Mouse (Mus musculus) heart, postnatal 10 days (tissue): ENCODE measurements around the gene Ugt1a10. TPM values are rescaled to one million over a fixed set of nuclear protein-coding genes. Genes with fewer than 3 reads are reported as not detected.
"Not testable (repeated sequence)": the region's sequence is repeated elsewhere in the genome, so short reads cannot be mapped to it uniquely, and the experiment has no call there.

Source experiments
- DNase-seq, 2 experiments: peaks; one replicate each; pipeline ENCODE4 v3.0.0; 2021
- intact Hi-C: fragments of 180-260 bp; cut with DNase I; formaldehyde crosslinking; loops from one replicate; pipeline ENCODE4 v1.15.1; 2025
- total RNA-seq, 2 experiments: library from RNA; stranded (reverse); gene quantifications; 2 replicates each; pipeline ENCODE4 v1.2.3; 2021

Gene Ugt1a10
- total RNA-seq, 2 experiments from 2014 or later = not detected

DNA sequence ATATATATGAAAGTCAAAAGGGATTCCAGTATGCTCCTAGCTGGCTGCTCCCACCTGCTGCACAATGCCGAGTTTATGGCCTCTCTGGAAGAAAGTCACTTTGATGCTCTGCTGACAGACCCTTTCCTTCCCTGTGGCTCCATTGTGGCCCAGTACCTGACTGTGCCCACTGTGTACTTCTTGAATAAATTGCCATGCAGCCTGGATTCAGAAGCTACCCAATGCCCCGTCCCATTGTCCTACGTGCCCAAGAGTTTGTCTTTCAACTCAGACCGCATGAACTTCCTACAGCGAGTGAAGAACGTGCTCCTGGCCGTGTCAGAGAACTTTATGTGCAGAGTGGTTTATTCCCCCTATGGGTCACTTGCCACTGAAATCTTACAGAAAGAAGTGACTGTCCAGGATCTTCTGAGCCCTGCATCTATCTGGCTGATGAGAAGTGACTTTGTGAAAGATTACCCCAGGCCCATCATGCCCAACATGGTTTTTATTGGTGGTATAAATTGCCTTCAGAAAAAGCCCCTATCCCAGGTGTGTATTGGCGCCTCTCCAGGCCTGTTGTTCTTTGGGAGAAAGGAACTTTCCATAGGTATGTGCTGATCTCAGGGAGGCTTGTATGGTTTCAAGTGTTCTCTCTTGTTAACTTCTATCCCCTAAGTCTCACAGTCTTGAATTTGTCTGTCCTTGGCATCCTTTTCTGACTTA is 157.3 kb downstream of the Ugt1a10 start:
- intact Hi-C loops = no loop called here
- DNase-seq = peak; percentile 0 to 6

DNA sequence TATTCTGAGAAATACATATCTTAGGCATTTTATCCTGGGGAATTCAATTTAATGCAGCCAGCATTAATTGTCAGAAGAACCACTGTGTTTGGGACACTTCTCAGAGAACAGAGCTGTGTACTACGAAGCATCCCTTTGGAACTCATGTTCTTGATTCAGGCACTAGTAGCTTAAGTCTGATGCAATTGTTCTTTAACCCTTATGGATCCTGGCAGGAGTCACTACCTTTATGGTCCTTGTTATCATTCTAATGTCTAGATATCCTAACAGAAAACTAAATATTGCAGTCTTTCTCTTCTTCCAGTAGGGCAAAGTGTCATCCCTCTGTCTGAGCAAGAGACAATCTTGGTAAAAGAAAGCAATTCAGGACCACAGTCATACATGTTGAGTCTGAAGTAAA is 157.9 kb downstream of the Ugt1a10 start:
- DNase-seq = peak in 1 of 2 experiments; percentile 0
- intact Hi-C loops = no loop called here

DNA sequence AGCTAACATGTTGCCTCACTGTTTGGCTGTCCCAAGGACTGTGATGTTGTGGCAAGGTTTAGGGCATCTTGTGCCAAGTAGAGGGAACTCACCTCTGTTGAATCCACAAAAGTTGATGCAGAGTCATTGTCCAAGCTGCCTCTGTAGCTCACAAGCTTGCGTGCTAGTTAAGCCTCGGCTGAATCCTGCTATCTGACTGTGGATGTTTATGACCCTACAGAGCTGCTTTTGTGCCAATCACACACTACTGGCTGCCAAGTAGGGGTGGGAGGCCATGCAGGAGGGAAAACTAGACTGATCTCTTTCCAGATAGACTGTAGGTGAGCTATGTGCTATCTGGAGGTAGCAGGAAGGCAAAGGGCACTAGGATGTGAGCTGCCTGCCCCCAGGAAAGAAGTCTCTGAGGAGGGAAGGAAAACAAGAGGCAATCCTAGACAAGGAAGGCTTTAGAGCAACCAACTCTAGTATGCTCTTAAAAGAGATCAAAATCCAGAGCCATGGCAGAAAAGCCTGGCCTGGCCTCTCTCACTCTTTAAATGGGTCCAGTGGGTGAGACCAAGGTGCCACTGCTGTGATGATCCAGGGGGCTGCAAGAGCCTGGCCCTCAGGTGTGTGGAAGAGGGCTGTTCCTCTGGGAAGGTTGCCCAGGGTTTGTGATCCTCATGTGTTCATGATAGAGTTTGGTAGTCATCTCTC is 158.7 kb downstream of the Ugt1a10 start:
- intact Hi-C loops = no loop called here
- peak; percentile 2 to 6 for DNase-seq

DNA sequence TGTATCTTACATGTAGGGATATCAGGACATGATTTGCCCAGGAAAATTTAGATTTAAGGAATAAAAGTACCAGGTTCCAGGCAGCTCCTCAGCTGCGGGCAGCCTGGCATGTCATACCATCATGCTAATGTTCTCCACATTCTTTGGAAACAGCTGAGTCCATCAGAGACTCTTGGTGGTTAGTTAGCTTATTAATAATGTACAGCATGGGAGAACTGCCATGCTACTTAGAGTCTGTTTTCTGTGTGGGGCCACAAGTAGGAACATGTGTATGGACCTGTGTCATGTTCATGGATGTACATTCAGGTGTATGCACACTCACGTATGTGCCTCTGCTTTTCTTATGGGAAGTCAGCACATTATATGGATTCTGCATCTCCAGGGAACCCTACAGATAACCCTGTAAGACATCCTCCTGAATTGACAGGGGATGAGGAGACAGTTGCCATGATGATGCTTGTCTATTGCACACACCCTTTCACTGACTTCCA is 159.3 kb downstream of the Ugt1a10 start:
- intact Hi-C loops = no loop called here
- peak in 1 of 2 experiments; percentile 3 for DNase-seq

DNA sequence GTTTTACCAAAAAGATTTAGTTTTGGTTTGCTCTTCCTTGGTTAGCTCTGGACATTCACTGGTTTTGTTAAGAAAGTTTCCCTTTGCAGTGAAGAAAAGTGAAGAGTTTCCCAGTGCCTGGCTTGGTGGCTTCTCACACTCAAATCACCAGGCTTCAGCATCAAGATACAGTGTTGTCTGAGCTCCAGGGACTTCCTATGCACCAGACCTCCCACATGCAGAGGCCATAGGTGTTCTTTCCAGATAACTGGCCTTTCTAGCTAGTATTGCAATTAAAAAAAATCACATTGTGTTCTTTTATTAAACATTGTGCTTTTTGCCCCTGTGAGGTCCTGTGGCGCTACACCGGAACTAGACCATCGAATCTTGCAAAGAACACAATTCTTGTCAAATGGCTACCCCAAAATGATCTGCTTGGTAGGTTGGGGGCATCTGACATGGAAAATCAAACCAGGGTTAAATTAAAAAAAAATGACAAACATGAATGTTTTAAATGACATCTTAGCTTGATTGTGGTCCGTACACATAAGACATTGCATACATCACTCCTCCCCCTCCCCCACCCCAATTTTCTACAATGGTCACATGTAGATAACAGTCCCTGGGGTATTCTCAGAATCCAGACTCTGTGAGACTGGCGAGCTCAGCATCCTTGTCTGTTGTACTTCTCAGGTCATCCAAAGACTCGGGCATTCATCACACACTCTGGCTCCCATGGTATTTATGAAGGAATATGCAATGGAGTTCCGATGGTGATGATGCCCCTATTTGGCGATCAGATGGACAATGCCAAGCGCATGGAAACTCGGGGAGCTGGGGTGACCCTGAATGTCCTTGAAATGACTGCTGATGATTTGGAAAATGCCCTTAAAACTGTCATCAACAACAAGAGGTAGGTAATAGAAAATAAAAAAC is 160.5 kb downstream of the Ugt1a10 start:
- peak; percentile 1 to 5 for DNase-seq
- intact Hi-C loops = no loop called here

DNA sequence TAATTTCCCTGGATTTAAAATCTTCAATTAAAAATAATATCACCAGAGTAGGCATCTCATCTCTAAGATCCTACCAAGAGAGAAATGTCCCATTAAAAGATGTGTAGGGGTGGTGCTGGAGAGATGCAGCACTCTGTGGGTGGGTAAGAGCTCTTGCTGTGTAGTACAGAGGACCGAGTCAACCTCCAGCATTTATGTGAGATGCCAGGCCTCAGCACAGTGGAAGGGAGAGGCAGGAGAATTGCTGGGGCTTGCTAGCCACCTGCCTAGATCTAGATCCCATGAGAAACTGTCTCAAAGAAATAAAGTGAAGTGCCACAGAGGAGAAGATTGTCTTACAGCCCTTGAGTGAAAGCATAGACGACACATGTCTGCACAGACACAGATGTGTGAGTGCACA is 161.4 kb downstream of the Ugt1a10 start:
- DNase-seq = peak in 1 of 2 experiments; percentile 0
- intact Hi-C loops = no loop called here

DNA sequence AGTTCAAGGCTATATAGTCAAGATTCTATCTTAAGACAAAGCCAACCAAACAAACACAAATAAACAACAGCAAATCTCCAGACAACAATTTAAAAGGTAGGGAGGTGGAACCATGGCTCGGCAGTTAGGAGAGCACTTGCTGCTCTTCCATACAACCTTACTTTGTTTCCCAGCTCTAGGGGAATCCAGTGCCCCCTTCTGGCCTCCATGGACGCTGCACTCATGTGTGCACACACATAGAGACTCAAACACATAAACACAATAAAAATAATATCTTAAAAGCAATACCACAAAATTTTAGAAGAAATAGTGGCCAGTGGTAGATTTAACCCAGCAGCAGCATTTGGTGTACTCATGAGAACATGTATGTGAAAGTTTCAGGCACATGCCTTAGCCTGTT is 162.0 kb downstream of the Ugt1a10 start:
- intact Hi-C loops = no loop called here
- peak in 1 of 2 experiments; percentile 7 for DNase-seq

DNA sequence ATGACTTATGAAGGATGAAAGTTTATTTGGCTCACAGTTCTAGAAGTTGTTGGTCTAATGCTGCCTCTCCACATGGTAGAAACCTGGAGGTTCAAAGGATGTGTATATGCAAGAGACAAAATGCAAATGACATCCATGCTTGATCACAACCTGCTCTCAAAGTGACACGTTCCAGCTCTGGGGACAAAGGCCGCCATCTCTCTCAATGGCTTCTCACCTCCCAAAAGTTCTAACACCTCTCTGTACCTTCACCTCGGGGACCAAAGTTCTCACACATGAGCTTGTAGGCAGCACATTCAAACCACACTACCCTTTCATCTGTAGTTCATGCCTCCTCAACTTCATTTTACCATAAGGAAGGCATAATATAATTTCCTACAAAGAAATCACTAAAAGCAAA is 162.4 kb downstream of the Ugt1a10 start:
- DNase-seq = peak in 1 of 2 experiments; percentile 2
- intact Hi-C loops = no loop called here

DNA sequence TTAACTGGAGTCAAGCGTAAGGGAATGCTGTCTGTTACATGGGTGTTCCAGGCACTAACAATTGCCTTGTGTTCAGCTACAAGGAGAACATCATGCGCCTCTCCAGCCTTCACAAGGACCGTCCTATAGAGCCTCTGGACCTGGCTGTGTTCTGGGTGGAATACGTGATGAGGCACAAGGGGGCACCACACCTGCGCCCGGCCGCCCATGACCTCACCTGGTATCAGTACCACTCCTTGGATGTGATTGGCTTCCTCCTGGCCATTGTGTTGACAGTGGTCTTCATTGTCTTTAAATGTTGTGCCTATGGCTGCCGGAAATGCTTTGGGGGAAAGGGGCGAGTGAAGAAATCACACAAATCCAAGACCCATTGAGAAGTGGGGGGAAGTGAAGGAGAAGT is 162.9 kb downstream of the Ugt1a10 start:
- peak in 1 of 2 experiments; percentile 2 for DNase-seq

DNA sequence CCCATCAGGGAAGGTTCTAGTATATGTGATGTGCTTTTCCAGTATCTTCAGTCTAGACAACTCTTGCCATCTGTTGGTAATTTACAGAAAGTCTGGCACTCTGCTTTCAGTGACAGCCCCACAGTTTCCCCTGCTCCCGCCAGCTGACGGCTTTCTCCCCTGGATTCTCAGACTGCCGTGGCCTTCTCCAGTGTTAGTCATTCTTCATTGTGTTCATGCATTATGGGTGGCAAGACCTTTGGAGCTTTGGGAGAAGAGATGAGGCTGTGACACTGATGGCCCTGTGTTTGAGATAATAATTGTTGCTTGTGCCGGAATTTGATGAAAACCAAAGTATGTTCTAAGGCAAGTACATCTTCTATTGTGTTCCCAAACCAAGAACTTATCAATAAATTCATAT is 163.4 kb downstream of the Ugt1a10 start:
- intact Hi-C loops = no loop called here
- DNase-seq = peak in 1 of 2 experiments; percentile 0

More for the DNA sequence above, 162.9 kb downstream of the Ugt1a10 start:
- intact Hi-C loops = no loop called here

DNA sequence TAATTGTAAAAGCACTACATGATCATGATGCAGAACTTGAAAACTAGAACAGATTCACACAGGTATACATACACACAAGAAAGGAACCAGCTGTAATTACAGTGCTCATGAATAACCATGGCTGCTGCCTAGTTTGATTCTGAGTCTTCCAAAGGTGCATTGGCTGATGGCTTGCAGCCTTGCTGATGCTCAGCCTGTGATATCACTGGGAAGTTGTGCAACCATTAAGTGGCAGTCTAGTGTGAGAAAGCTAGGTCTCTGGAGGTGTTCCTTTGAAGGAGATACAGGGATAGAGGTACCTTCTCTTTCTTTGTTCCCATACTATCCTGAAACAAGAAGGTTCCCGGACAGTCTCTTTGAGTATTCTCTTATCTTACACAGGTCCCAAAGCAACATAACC is 163.9 kb downstream of the Ugt1a10 start:
- intact Hi-C loops = no loop called here
- peak; percentile 5 for DNase-seq

DNA sequence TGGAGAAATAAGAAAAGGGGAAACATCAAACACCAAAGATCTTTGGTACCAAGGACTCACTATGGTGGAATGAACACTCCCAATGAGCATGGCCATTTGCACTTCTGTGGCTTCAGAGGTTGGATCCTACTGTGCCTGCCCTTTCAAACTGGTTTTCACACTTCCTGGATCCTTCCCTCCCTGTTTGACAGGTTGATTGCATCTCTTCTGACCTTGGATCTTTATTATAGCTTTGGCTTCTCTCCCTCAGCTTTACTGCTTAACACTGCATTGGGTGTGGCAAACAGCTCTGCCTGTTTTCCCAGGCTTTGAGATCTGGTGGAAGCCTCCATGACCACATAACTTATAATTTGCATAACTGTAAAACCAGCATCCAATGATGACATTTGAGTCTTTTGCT is 165.1 kb downstream of the Ugt1a10 start:
- peak; percentile 3 to 11 for DNase-seq
- intact Hi-C loops = no loop called here

DNA sequence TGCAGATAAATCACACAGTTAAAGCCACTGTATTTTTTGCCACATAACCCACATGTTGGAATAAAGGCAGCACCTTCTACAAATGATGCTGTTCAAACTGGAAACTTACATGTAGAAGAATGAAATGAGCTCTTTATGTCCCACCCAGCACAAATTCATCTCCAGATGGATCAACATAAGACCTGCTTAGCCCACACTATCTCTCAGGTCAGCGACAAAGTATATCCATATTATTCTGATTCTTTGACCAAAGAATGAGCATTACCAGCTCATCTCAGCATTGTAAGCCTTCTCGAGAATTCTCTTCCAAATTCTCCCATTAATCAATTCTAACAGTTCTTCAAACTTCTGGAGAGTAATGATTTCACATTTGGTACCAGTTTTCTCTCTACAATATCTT is 167.0 kb downstream of the Ugt1a10 start:
- DNase-seq = no peak
- intact Hi-C loops = no loop called here

DNA sequence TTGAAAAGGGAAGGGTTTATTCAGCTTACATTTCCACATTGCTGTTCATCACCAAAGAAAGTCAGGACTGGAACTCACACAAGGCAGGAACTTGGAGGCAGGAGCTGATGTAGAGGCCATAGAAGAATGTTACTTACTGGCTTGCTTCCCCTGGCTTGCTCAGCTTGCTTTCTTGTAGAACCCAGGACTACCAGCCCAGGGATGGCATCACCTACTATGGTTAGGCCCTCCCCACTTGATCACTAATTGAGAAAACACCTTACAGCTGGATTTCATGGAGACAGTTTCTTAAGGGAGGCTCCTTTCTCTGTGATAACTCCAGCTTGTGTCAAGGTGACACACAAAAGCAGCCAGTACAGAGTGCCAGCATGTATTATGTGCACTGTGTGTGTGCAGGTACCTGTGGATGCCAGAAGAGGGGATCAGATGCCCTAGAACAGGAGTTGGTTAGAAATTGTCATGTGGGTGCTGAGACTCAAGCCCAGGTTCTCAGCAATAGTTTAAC is 167.9 kb downstream of the Ugt1a10 start:
- intact Hi-C loops = not testable (repeated sequence)
- peak in 1 of 2 experiments; percentile 2 for DNase-seq

DNA sequence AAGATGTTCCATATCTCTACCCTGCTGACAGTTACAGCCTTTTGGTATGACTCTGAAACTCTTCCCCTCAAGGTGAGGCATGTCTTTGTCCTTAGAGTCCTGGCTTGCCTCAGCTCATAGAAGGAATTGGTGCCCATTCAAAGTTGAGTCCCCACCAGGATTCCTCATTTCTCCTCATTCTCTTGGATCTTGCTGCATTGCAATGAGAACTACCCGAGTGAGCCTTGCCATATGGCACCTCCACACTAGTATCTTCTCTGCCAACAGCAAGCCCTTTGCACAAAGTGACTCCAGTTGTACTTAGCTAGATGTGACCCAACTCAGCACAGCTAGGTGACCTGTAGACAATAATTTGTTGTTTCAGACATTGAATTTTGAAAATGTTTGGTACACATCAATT is 168.4 kb downstream of the Ugt1a10 start:
- intact Hi-C loops = no loop called here
- peak in 1 of 2 experiments; percentile 7 for DNase-seq

DNA sequence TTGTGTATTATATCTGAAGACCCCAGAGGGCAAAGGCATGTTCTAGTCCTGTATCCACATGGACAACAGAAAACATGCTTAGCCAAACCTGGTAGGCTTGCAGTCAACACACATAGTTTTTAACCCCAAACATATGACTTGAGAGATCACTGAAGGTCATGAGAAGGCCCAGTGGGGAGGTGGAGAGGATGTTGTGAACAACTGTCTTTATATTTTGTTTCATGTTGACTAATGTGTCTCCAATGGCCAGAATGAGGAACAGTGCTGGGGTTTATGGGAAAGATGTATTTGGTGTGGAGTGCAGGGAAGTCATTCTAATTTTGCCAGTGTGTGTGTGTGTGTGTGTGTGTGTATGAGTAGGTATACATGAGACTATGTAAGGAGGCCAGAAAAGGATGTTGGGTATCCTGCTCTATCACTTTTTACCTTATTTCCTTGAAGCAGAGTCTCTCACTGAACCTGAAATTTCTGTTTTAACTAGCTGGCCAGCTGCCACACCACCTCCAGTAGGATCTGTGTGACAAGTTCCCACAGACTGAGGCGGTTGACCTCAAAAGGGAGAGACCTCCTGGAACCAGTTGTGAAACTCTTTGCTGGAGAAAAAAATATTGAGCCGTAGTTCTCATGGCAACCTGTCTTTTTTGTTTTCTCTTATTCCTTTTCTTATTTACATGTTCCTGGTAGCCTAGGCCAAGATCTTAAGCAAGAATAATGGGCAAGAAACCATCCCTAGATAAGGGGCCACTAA is 169.0 kb downstream of the Ugt1a10 start:
- peak in 1 of 2 experiments; percentile 8 for DNase-seq
- intact Hi-C loops = no loop called here

DNA sequence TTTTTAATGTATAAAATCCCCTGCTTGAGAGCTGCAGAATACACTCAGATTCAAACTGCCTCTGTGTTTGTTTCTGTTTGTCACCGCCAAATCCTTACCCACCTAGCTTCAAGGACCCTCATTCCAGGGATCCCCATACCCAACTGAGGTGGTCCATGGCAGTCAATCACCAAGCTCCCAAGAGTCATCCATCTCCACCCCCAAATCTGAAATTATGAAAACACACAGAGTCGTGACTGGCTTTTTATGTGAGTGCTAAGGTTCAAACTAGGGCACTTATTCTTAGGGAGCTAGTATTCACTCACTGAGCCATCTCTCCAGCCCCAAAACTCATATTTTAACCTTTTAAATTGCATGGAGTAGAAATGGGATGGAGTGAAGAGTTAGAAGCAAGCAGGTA is 170.1 kb downstream of the Ugt1a10 start:
- intact Hi-C loops, DNase-seq: not testable (repeated sequence)

DNA sequence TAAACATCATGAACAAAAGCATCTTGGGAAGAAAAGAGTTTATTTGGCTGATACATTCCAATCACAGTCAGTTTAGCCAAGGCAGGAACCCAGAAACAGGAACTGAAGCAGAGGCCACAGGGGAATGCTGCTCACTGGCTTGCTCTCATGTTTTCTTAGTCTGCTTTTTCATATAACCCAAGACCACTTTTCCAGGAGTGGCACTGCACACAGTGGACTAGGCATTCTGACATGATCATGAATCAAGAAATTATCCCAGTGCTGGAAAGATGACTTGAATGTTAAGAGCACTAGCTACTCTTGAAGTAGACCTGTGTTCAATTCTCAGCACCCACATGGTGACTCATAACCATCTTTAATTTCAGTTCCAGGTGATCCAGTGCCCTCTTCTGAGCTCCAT is 170.6 kb downstream of the Ugt1a10 start:
- DNase-seq = no peak
- intact Hi-C loops = no loop called here

DNA sequence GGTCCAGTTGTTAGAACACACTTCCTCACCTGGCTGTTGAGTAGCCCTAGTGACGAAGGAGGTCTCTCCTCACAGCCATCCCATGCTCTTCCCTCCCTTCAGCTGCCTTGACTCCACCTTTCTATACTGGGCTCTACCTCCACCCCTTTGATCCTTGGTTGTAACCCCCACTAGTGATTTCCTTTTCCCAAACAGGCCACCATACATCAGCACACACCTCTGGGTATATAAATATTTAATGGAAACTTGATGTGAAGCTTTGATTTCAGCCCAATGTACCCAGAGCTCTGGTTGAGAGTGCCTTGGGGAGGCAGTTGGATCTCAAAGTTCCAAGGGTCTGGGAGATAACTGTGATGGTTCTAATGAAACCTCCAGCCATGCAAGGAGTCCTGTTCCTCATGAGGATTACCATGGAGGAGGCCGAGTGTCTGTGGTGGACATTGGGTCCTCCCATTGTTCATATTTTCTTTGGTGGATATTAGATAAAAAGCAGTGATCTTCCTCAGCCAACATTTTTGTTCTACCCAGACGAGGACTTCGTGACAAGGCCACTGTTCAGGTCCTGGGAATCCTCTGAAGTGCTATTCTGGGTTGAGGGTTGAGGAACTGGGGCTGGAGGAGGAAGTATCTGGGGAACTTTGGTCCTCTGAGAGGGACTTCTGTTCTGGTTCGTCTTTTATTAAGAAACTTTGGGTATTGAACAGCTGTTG is 171.6 kb downstream of the Ugt1a10 start, which contains the start of gene Mroh2a:
Gene Mroh2a, plus strand, starts transcription at position 317 of the 710 bp plus-strand sequence.
- intact Hi-C loops = no loop called here
- no peak for DNase-seq
